Comparison of ENCODE assay signal across 8 mouse cellular contexts in the genomic region with DNA sequence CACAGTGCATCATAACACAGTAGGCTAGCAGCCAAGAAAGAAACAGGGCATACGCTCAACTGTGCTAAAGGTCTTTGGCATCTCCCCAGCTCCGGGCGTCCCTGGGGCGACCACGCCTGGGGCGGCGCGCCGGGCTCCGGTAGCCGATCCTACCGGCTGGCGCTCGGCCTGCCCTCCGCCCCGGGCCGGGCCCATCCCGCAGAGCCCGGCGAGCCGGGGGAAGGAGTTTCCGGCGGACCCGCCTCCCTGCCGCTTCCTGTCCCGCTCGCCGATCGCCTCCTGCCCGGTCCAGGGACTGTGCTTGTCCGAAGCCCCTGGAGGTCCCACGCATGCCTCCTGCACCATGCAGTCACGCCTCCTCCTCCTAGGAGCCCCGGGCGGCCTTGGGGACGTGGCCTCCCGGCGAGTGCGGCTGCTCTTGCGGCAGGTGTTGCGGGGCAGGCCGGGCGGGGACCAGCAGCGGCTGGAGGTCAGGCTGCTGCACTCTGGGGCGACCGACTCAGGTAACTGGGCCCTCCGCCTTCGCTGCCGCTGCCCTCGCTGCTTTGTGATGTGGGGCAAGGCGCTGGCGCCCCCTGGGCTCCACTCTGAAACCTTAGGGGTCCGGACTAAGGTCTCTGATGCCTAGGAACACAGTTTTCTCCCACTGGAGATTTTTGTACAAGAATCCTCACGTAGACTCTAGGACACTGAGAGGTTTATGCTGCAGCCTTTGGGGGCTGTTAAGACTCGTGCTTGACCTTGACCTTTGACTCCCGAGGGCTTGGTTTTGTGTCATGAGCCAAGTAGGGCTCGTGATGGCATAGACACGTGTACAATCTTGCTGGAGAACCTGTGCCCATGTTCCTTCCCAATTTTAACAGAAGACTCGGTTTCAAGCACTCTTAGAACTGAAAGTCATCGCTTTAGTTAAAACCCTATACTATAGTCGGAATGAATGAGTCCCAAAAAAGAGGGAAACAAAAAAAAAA. TPM values are rescaled to one million over a fixed set of nuclear protein-coding genes. Genes with fewer than 3 reads are reported as not detected.
DNase-seq lines count a peak whose midpoint lies in the region; ATAC-seq and TF ChIP-seq lines count a peak whose summit lies in the region.

TSS of gene Vwa8 (plus strand) at position 112 of the 971 bp plus-strand sequence.

- peak within 1 kb of the TSS; percentile 83 for H3K27ac ChIP-seq in hindbrain, postnatal 0 days
- H3K27ac ChIP-seq in macrophage = peak within 1 kb of the TSS; percentile 37

- H3K27me3 ChIP-seq in hindbrain, postnatal 0 days (ENCODE audit: insufficient read depth, low read length) = no peaks in the 10 kb centered on the region

- peak within 1 kb of the TSS; percentile 94 for H3K4me3 ChIP-seq in hindbrain, postnatal 0 days (ENCODE audit: low read length)
- H3K4me3 ChIP-seq in macrophage (ENCODE audit: inconsistent target) = peak within 1 kb of the TSS; percentile 50

- no peaks in the 10 kb centered on the region for H3K36me3 ChIP-seq in hindbrain, postnatal 0 days (ENCODE audit: insufficient read depth, low read length)
- H3K36me3 ChIP-seq in macrophage (ENCODE audit: inconsistent target) = no peaks in the 10 kb centered on the region

- H3K4me1 ChIP-seq in hindbrain, postnatal 0 days (ENCODE audit: insufficient read depth, low read length) = peaks cover 17% of the 10 kb centered on the region; the same call in 1 of the 2 replicates

- WGBS in hindbrain, postnatal 0 days = 2% methylated on average over 51 of the region's 61 CpGs
- 2% methylated on average over 56 of the region's 61 CpGs for WGBS in macrophage (ENCODE audit: missing documents)

- peak within 1 kb of the TSS; percentile 88 for H3K9ac ChIP-seq in hindbrain, postnatal 0 days (replicated peaks; ENCODE audit: low read length)

- TF ChIP-seq CTCF in hindbrain, postnatal 0 days (IDR thresholded peaks at IDR 0.05; ENCODE audit: low read depth) = peak; percentile 45

- peak within 1 kb of the TSS; percentile 88 for H3K4me2 ChIP-seq in hindbrain, postnatal 0 days (ENCODE audit: low read depth, low read length)

- no peaks in the 10 kb centered on the region for H3K9me3 ChIP-seq in hindbrain, postnatal 0 days (ENCODE audit: low read length)

- H3K79me2 ChIP-seq in macrophage (ENCODE audit: inconsistent target) = peaks cover 39% of the 10 kb centered on the region

- DNase-seq in ZHBTc4 (ENCODE audit: low read depth, low spot score) = peak; percentile 76
- DNase-seq in gastrocnemius, adult 8-10 months (ENCODE audit: low spot score in 2 of 2) = peak; percentile 81 to 87
- peak; percentile 82 for DNase-seq in hindbrain, postnatal 0 days (ENCODE audit: low spot score)
- peak; percentile 69 to 73 for DNase-seq in left cerebral cortex, adult 18-20 months (ENCODE audit: low spot score in 2 of 2)
- peak; percentile 59 for DNase-seq in retina, postnatal 7 days (ENCODE audit: low read depth, low spot score)
- DNase-seq in urinary bladder, adult 18-20 months (ENCODE audit: low spot score in 2 of 2) = peak; percentile 70 to 81

- ATAC-seq in common myeloid progenitor, adult 5-6 weeks (replicated peaks; ENCODE audit: low read depth, poor library complexity, severe bottlenecking) = peak; percentile 72
- peak; percentile 95 for ATAC-seq in hindbrain, postnatal 0 days

RNA-seq across cellular contexts. Expression of gene Vwa8, which starts in this region (rescaled TPM):
- total RNA-seq in common myeloid progenitor, adult 5-6 weeks (2017) = 22.3 and 23.5 TPM in 2 replicates
- 10 to 100 TPM; 76.1 to 89.9 (median 79.6) TPM for total RNA-seq in gastrocnemius, adult 8-10 months (2022)
- total RNA-seq in hindbrain, postnatal 0 days (2014; rRNA removed) = 20.8 and 23.1 TPM in 2 replicates
- 9.6 TPM in 2 replicates for polyA plus RNA-seq in hindbrain, postnatal 0 days (2015; fragmentation: Nextera tagmentation; extraction: Ambion mirVana)
- 10 to 100 TPM; 33.7 to 36.3 TPM for total RNA-seq in left cerebral cortex, adult 18-20 months (2021)
- total RNA-seq in macrophage (2018; cell fraction: chromatin; rRNA removed) = 100 to 1,000 TPM in 24 of 26 experiments, 10 to 100 TPM in 2; 81.2 to 225 (median 145) TPM
- total RNA-seq in macrophage (2018; cell fraction: cytosol; rRNA removed) = 10 to 100 TPM; 16.5 to 43.5 (median 27.6) TPM
- total RNA-seq in macrophage (2018; cell fraction: nucleus; rRNA removed) = 100 to 1,000 TPM in 3 of 26 experiments, 10 to 100 TPM in 23; 36.0 to 129 (median 69.1) TPM
- polyA plus RNA-seq in macrophage (2018) = 22.3 to 41.6 TPM (median 22.7 TPM) in 3 replicates

Comparison
In these comparisons a context has a peak if more than half of its experiments do, and no peak if none do; other contexts are left out.
1. Peak in every context shown above with its lines: DNase-seq, ATAC-seq, H3K4me3 ChIP-seq and H3K27ac ChIP-seq.